Mouse (Mus musculus) heart, embryonic 11.5 days (tissue): ENCODE data around the gene Cyp11a1. TPM values are rescaled to one million over a fixed set of nuclear protein-coding genes. Genes with fewer than 3 reads are reported as not detected.

Experiments
- ATAC-seq: fragments of 200-750 bp; cut with Nextera tagmentation; replicated peaks from 2 replicates; pipeline ENCODE4 v1.8.0; 2017; ENCODE audit warnings: moderate library complexity; ENCODE audit not compliant: insufficient number of reproducible peaks, low FRiP score, low TSS enrichment
- H3K27ac ChIP-seq: fragments of 300-500 bp; sonication (generic); 2 replicates; pipeline ENCODE4 v1.5.1; 2014; ENCODE audit warnings: mild to moderate bottlenecking, low read depth, low read length
- H3K27me3 ChIP-seq: fragments of 300-500 bp; sonication (generic); 2 replicates; pipeline ENCODE4 v1.6.1; 2014; ENCODE audit warnings: mild to moderate bottlenecking, low read length, mixed read lengths; ENCODE audit not compliant: control insufficient read depth, insufficient read depth
- H3K36me3 ChIP-seq: fragments of 300-500 bp; sonication (generic); 2 replicates; pipeline ENCODE4 v1.6.1; 2014; ENCODE audit warnings: mild to moderate bottlenecking, low read length, moderate library complexity, mixed read lengths; ENCODE audit not compliant: control insufficient read depth, insufficient read depth
- H3K4me1 ChIP-seq: fragments of 300-500 bp; sonication (generic); 2 replicates; pipeline ENCODE4 v1.6.1; 2014; ENCODE audit warnings: low read length; ENCODE audit not compliant: control insufficient read depth, insufficient read depth
- H3K4me2 ChIP-seq: fragments of 300-500 bp; sonication (generic); 2 replicates; pipeline ENCODE4 v1.6.1; 2014; ENCODE audit warnings: mild to moderate bottlenecking, moderate library complexity
- H3K4me3 ChIP-seq: fragments of 300-500 bp; sonication (generic); 2 replicates; pipeline ENCODE4 v1.5.1; 2014; ENCODE audit warnings: low read depth, low read length
- H3K9ac ChIP-seq: fragments of 300-500 bp; sonication (generic); 2 replicates; pipeline ENCODE4 v1.6.1; 2014; ENCODE audit warnings: mild to moderate bottlenecking, low read depth, low read length, moderate library complexity
- H3K9me3 ChIP-seq: fragments of 300-500 bp; sonication (generic); replicated peaks from 2 replicates; pipeline ENCODE4 v1.6.1; 2016; ENCODE audit warnings: low read length; ENCODE audit not compliant: control insufficient read depth
- WGBS: fragments of 180-500 bp; shearing (Covaris S2); extraction: QIAGEN DNeasy Blood & Tissue Kit; methylation state at CpG from one replicate; pipeline ENCODE4 v1.1.7; 2014; ENCODE audit not compliant: insufficient replicate concordance; 5-methylcytosine and 5-hydroxymethylcytosine counted together
- polyA plus RNA-seq: library from polyadenylated mRNA; unstranded; fragments of >200 nt; fragmentation: Nextera tagmentation; extraction: Ambion mirVana; gene quantifications from 2 replicates; pipeline ENCODE4 v1.2.1, GENCODE M21; 2014

Gene Cyp11a1
- polyA plus RNA-seq, 1 experiment from 2014 or later = not detected

GRCm38 (mm10) chr9:57963249-57963997 is 42.8 kb upstream of the Cyp11a1 start:
- Histone ChIP-seq H3K4me3 (no peak overlapping the region), H3K9ac (no peak overlapping the region), H3K4me2 (no peak overlapping the region), H3K36me3 (no peaks in the 10 kb centered on the region), H3K9me3 (no peaks in the 10 kb centered on the region), H3K4me1 (peaks cover 16% of the 10 kb centered on the region), H3K27me3 (no peaks in the 10 kb centered on the region), H3K27ac (no peak overlapping the region)
- no peak for ATAC-seq
- 78% methylated on average over 4 of the region's 4 CpGs for WGBS

- Histone ChIP-seq H3K9me3 (no peaks in the 10 kb centered on the region), H3K4me3 (no peak overlapping the region), H3K4me1 (peaks cover 16% of the 10 kb centered on the region), H3K4me2 (no peak overlapping the region), H3K9ac (no peak overlapping the region), H3K27me3 (no peaks in the 10 kb centered on the region), H3K36me3 (no peaks in the 10 kb centered on the region), H3K27ac (no peak overlapping the region)
- no peak for ATAC-seq
- 78% methylated on average over 5 of the region's 5 CpGs for WGBS
Observed at GRCm38 (mm10) chr9:57963998-57964395, 42.2 kb upstream of the Cyp11a1 start.

- no peak overlapping the region for H3K27ac ChIP-seq
- H3K27me3 ChIP-seq = no peaks in the 10 kb centered on the region
- ATAC-seq = no peak
- H3K36me3 ChIP-seq = no peaks in the 10 kb centered on the region
- H3K4me1 ChIP-seq = peaks cover 15% of the 10 kb centered on the region
- no peak overlapping the region for H3K4me3 ChIP-seq
- no peak overlapping the region for H3K9ac ChIP-seq
- H3K4me2 ChIP-seq = no peak overlapping the region
- WGBS = 72% methylated on average over 6 of the region's 6 CpGs
- no peaks in the 10 kb centered on the region for H3K9me3 ChIP-seq
Observed at GRCm38 (mm10) chr9:57964528-57965250, 41.5 kb upstream of the Cyp11a1 start.

GRCm38 (mm10) chr9:57965281-57966185 is 40.7 kb upstream of the Cyp11a1 start:
- Histone ChIP-seq H3K9me3 (no peaks in the 10 kb centered on the region), H3K9ac (no peak overlapping the region), H3K4me2 (no peak overlapping the region), H3K27me3 (no peaks in the 10 kb centered on the region), H3K36me3 (no peaks in the 10 kb centered on the region), H3K27ac (no peak overlapping the region), H3K4me1 (peaks cover 9% of the 10 kb centered on the region; the same call in 1 of the 2 replicates), H3K4me3 (no peak overlapping the region)
- ATAC-seq = no peak
- 50% methylated on average over 12 of the region's 12 CpGs for WGBS

- Histone ChIP-seq H3K4me2 (no peak overlapping the region), H3K9ac (no peak overlapping the region), H3K27me3 (no peaks in the 10 kb centered on the region), H3K27ac (no peak overlapping the region), H3K9me3 (no peaks in the 10 kb centered on the region), H3K4me3 (no peak overlapping the region), H3K4me1 (peaks cover 9% of the 10 kb centered on the region), H3K36me3 (no peaks in the 10 kb centered on the region)
- ATAC-seq = no peak
- 54% methylated on average over 14 of the region's 14 CpGs for WGBS
Observed at GRCm38 (mm10) chr9:57967237-57967960, 38.8 kb upstream of the Cyp11a1 start.

- no peak overlapping the region for H3K4me2 ChIP-seq
- WGBS = 78% methylated on average over 9 of the region's 9 CpGs
- no peak overlapping the region for H3K27ac ChIP-seq
- H3K27me3 ChIP-seq = no peaks in the 10 kb centered on the region
- no peaks in the 10 kb centered on the region for H3K36me3 ChIP-seq
- H3K9ac ChIP-seq = no peak overlapping the region
- ATAC-seq = no peak
- peaks cover 14% of the 10 kb centered on the region for H3K4me1 ChIP-seq
- H3K4me3 ChIP-seq = no peak overlapping the region
- no peaks in the 10 kb centered on the region for H3K9me3 ChIP-seq
Observed at GRCm38 (mm10) chr9:57968166-57968771, 37.9 kb upstream of the Cyp11a1 start.

GRCm38 (mm10) chr9:57968783-57969542 is 37.2 kb upstream of the Cyp11a1 start:
- no peak overlapping the region for H3K4me2 ChIP-seq
- H3K9me3 ChIP-seq = no peaks in the 10 kb centered on the region
- no peak for ATAC-seq
- H3K27me3 ChIP-seq = no peaks in the 10 kb centered on the region
- WGBS = 84% methylated on average over 8 of the region's 8 CpGs
- no peak overlapping the region for H3K4me3 ChIP-seq
- no peaks in the 10 kb centered on the region for H3K36me3 ChIP-seq
- peaks cover 16% of the 10 kb centered on the region for H3K4me1 ChIP-seq
- H3K9ac ChIP-seq = no peak overlapping the region
- no peak overlapping the region for H3K27ac ChIP-seq
